Mouse (Mus musculus) limb, embryonic 12.5 days (tissue): ENCODE measurements at regions not wholly inside any gene's neighbourhood (a gene's known extent, or its start where the extent isn't known, plus 50 kb on each side); places are given as distances from the start of the nearest gene placed in this dataset.

Source experiments
- ATAC-seq: fragments of 200-750 bp; cut with Nextera tagmentation; 2 replicates; pipeline ENCODE4 v1.8.0; 2017; ENCODE audit warnings: low read depth, moderate TSS enrichment; ENCODE audit not compliant: insufficient number of reproducible peaks, insufficient read depth, low FRiP score, low TSS enrichment
- H3K27ac ChIP-seq: fragments of 300-500 bp; sonication (generic); 2 replicates; pipeline ENCODE4 v1.5.1; 2016; ENCODE audit warnings: mild to moderate bottlenecking, moderate library complexity
- H3K27me3 ChIP-seq: fragments of 300-500 bp; sonication (generic); 2 replicates; pipeline ENCODE4 v1.6.1; 2016; ENCODE audit warnings: mild to moderate bottlenecking, moderate library complexity
- H3K36me3 ChIP-seq: fragments of 300-500 bp; sonication (generic); 2 replicates; pipeline ENCODE4 v1.6.1; 2016; ENCODE audit warnings: mild to moderate bottlenecking, moderate library complexity
- H3K4me1 ChIP-seq: fragments of 300-500 bp; sonication (generic); replicated peaks from 2 replicates; pipeline ENCODE4 v1.6.1; 2016
- H3K4me2 ChIP-seq: fragments of 300-500 bp; sonication (generic); 2 replicates; pipeline ENCODE4 v1.6.1; 2016; ENCODE audit warnings: mild to moderate bottlenecking, moderate library complexity
- H3K4me3 ChIP-seq: fragments of 300-500 bp; sonication (generic); replicated peaks from 2 replicates; pipeline ENCODE4 v1.5.1; 2016; ENCODE audit warnings: mild to moderate bottlenecking
- H3K9ac ChIP-seq: fragments of 300-500 bp; sonication (generic); replicated peaks from 2 replicates; pipeline ENCODE4 v1.6.1; 2016; ENCODE audit warnings: mild to moderate bottlenecking, moderate library complexity
- H3K9me3 ChIP-seq: fragments of 300-500 bp; sonication (generic); 2 replicates; pipeline ENCODE4 v1.6.1; 2016; ENCODE audit warnings: mild to moderate bottlenecking, moderate library complexity
- WGBS: fragments of 180-500 bp; shearing (Covaris S2); methylation state at CpG from one replicate; pipeline ENCODE4 v1.1.7; 2016; 5-methylcytosine and 5-hydroxymethylcytosine counted together

DNA sequence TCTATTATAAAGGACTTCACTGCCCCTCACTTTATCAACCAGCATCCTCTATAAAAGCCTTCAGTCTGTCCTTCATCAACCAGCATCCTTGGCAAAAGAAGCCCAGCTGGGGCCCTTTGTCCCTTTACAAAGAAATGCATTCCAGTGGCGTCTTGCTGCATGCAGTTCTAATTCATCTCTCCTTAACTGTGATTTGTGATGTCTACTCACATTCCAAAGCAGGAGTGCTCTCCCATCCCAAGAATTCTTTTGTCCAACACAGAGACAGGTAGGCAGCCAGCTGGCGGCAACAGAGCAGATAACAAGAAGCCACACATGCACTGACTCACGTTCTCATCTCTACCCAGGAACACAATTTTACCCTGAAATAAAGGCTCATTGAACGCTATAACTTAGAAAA lies 323.9 kb upstream of the Adgrl2 start:
- ATAC-seq, result no peak
- H3K36me3 ChIP-seq, result no peaks in the 10 kb centered on the region

DNA sequence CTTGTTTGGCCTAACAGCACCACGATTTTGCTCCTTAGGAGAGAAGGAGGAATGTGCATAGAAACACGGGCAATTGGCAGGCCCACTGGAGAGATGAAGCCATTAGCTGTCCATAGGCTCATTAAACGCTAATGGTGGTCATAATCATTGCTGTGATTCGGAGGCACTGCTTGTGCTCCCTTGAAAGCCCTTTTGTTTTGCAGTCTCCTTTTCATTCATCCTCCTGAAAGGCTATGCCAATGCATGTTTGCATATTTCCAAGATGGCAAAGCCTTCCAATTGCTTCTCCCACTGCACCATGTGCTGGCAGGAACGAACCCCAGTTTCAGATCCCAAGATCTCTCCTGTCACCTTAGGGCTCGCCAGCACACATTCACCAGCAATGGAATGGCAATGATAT lies 322.9 kb upstream of the Adgrl2 start:
- no peak overlapping the region for H3K4me2 ChIP-seq
- H3K27me3 ChIP-seq, result 0 out of 2 replicates have a peak, but pooled peaks cover 1% of the 10 kb centered on the region
- H3K36me3 ChIP-seq, result no peaks in the 10 kb centered on the region
- H3K27ac ChIP-seq, result no peak overlapping the region
- 78% methylated on average over 6 of the region's 6 CpGs for WGBS
- no peak overlapping the region for H3K4me3 ChIP-seq
- H3K9me3 ChIP-seq, result no peaks in the 10 kb centered on the region
- H3K9ac ChIP-seq, result no peak overlapping the region
- no peaks in the 10 kb centered on the region for H3K4me1 ChIP-seq
- no peak for ATAC-seq

More for the DNA sequence above, 323.9 kb upstream of the Adgrl2 start:
- no peak overlapping the region for H3K4me3 ChIP-seq
- no peaks in the 10 kb centered on the region for H3K9me3 ChIP-seq
- 75% methylated on average over 4 of the region's 4 CpGs for WGBS
- H3K4me2 ChIP-seq, result no peak overlapping the region
- peaks cover 3% of the 10 kb centered on the region for H3K27me3 ChIP-seq
- no peaks in the 10 kb centered on the region for H3K4me1 ChIP-seq
- no peak overlapping the region for H3K9ac ChIP-seq
- H3K27ac ChIP-seq, result no peak overlapping the region

DNA sequence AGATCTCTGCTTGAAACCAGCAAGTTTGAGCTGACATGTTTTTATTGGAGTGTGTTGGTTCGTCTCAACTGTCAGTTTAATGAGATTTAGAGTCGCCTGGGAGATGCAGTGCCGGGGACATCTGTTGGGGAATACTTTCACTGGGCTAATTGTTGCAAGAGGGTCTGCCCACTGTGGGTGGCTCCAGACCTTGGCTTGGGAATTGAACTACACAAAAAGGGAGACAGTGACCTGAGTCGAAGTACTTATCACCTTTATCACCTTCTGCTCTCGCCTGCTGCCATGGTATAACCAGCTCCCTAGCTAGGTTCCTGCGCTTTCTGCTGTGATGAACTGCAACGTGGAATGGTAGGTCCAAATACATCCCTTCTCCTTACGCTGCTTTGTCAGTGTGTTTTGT lies 321.2 kb upstream of the Adgrl2 start:
- Histone ChIP-seq H3K36me3 (no peaks in the 10 kb centered on the region), H3K4me3 (no peak overlapping the region), H3K27ac (no peak overlapping the region), H3K27me3 (0 out of 2 replicates have a peak, but pooled peaks cover 3% of the 10 kb centered on the region), H3K4me2 (no peak overlapping the region), H3K4me1 (no peaks in the 10 kb centered on the region), H3K9ac (no peak overlapping the region), H3K9me3 (no peaks in the 10 kb centered on the region)
- WGBS, result 73% methylated on average over 8 of the region's 8 CpGs
- no peak for ATAC-seq

DNA sequence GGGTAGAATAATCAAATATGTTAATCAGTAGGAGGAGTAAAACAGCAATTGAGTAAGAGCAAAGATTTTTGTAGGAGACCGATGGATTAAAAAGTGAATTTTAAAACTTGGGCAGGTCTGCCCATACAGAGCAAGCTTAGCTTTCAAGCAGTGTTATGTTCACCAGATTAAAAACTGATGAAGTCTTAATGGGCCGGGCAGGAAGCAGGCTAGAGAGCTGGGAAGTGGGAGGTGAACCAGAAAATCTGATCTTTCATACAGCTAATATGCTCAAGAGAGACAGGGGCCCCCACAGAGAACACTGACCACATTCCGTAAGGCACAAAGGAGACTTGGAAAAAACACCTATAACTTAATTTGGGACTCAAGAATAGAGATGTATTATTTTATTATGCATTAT lies 316.4 kb upstream of the Adgrl2 start:
- no peak overlapping the region for H3K9ac ChIP-seq
- H3K27ac ChIP-seq, result no peak overlapping the region

DNA sequence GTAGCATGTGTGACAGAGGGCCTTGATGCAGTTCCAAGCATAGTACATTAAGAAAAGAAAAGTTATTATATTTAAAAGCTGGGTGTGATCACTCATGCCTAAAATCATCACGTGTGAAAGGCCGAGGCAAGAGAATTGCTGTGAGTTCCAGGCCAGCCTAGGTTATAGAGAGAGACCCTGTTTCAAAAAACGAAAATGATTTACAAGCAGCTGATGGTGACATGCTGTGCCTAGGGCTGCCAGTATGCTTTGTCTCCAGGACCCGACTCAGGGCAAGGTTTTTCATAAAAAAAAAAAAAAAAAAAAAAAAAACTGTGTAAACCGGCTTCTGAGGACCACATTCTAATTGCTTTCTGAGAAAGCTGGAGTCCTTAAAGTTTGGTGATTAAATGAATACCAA lies 315.9 kb upstream of the Adgrl2 start:
- no peaks in the 10 kb centered on the region for H3K36me3 ChIP-seq
- no peak for ATAC-seq
- peaks cover 13% of the 10 kb centered on the region for H3K4me1 ChIP-seq
- WGBS, result 17% methylated on average over 5 of the region's 5 CpGs
- no peak overlapping the region for H3K27ac ChIP-seq
- peaks cover 7% of the 10 kb centered on the region; the same call in 1 of the 2 replicates for H3K27me3 ChIP-seq
- no peak overlapping the region for H3K4me2 ChIP-seq
- no peak overlapping the region for H3K4me3 ChIP-seq
- H3K9ac ChIP-seq, result no peak overlapping the region
- no peaks in the 10 kb centered on the region for H3K9me3 ChIP-seq

More for the DNA sequence above, 316.4 kb upstream of the Adgrl2 start:
- no peaks in the 10 kb centered on the region for H3K9me3 ChIP-seq
- H3K27me3 ChIP-seq, result peaks cover 7% of the 10 kb centered on the region; the same call in 1 of the 2 replicates
- 42% methylated on average over 3 of the region's 3 CpGs for WGBS
- H3K36me3 ChIP-seq, result no peaks in the 10 kb centered on the region
- peaks cover 13% of the 10 kb centered on the region for H3K4me1 ChIP-seq
- ATAC-seq, result no peak
- no peak overlapping the region for H3K4me3 ChIP-seq
- H3K4me2 ChIP-seq, result no peak overlapping the region

DNA sequence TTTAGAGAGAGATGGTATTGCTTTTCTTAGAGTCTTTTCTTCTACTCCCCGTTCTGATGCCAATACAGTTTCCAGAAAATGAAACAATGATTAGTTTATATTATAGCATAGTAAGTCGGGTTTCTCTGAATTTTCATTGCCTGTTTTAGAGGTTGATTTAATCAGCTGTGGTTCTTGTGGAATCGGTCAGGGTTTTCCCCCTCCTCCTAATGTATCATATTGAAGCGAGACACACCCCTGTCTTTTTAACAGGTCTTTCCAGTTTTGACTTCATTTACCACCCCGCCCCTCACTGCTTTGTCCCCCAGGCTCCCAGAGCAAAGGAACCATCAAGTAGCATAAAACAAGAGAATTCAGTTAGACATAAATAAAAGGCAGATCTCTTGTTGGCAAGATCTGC lies 315.1 kb upstream of the Adgrl2 start:
- no peak overlapping the region for H3K4me3 ChIP-seq
- no peak for ATAC-seq
- no peak overlapping the region for H3K27ac ChIP-seq
- H3K9me3 ChIP-seq, result no peaks in the 10 kb centered on the region
- no peaks in the 10 kb centered on the region for H3K36me3 ChIP-seq
- peaks cover 13% of the 10 kb centered on the region for H3K4me1 ChIP-seq
- WGBS, result 44% methylated on average over 5 of the region's 5 CpGs
- peaks cover 7% of the 10 kb centered on the region; the same call in 1 of the 2 replicates for H3K27me3 ChIP-seq
- H3K4me2 ChIP-seq, result no peak overlapping the region
- no peak overlapping the region for H3K9ac ChIP-seq

DNA sequence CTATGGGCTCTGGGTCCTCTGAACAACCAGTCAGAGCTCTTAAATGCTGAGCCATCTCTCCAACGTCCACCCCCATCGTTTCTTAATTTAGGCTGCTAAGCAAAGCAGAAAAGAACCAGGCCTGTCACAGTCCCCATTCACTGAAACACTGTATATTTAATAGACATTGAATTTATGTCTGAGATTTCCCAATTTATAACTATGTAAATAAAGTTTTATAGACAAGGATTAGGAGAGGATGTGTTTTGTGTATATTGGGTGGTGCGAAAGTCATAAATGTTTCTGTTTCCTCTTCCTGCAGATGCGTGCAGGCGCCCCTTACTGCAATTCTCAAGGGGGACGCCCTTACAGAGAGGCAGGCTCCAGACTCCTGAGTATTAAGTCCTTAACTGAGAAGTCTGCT lies 314.7 kb upstream of the Adgrl2 start:
- ATAC-seq, result no peak
- no peak overlapping the region for H3K4me2 ChIP-seq
- H3K4me1 ChIP-seq, result peaks cover 13% of the 10 kb centered on the region
- H3K27ac ChIP-seq, result no peak overlapping the region
- no peak overlapping the region for H3K9ac ChIP-seq
- WGBS, result 22% methylated on average over 6 of the region's 6 CpGs
- no peaks in the 10 kb centered on the region for H3K36me3 ChIP-seq
- H3K27me3 ChIP-seq, result peaks cover 7% of the 10 kb centered on the region; the same call in 1 of the 2 replicates
- no peaks in the 10 kb centered on the region for H3K9me3 ChIP-seq
- H3K4me3 ChIP-seq, result no peak overlapping the region

DNA sequence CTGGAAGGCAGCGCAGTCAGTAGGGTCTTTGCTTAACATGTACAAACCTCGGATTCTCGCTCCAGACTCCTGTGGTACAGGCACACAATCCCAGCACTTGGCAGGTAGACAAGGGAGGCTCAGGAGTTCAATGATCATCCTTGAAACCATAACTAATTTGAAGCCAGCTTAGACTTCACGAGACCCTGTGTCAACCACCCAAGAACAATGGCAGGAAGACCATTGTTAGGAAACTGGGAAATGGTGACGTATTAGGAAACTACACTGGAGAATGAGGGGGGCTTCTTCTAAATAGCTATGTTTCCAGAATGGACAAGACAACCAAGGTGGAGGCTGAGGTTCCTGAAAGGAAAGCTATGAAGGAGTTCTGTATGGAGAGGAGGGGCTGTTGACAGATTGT lies 313.1 kb upstream of the Adgrl2 start:
- peaks cover 13% of the 10 kb centered on the region for H3K4me1 ChIP-seq
- no peaks in the 10 kb centered on the region for H3K36me3 ChIP-seq
- 91% methylated on average over 5 of the region's 5 CpGs for WGBS
- H3K27me3 ChIP-seq, result peaks cover 11% of the 10 kb centered on the region; the same call in 1 of the 2 replicates
- H3K27ac ChIP-seq, result no peak overlapping the region
- H3K9me3 ChIP-seq, result no peaks in the 10 kb centered on the region
- no peak overlapping the region for H3K4me3 ChIP-seq
- no peak for ATAC-seq
- H3K9ac ChIP-seq, result no peak overlapping the region
- H3K4me2 ChIP-seq, result no peak overlapping the region

DNA sequence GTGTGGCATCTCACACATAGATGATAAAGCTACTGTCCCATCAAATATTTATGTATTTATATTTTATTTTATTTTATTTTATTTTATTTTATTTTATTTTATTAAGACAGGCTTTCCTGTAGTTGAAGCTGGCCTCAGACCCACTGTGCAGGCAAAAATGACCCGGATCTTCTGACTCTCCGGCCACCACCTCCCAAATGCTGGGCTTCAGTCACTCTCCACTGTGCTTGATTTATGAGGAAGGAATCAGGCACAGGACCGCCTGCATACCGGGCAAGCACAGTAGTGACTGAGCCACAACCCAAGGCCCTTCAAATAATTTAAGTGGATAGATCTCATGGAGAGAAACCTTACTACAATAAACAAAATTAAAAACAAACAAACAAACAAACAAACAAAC lies 309.6 kb upstream of the Adgrl2 start:
- H3K27ac ChIP-seq, result no peak overlapping the region
- no peaks in the 10 kb centered on the region for H3K9me3 ChIP-seq
- peaks cover 8% of the 10 kb centered on the region; the same call in 1 of the 2 replicates for H3K27me3 ChIP-seq
- WGBS, result 31% methylated on average over 4 of the region's 4 CpGs
- no peaks in the 10 kb centered on the region for H3K36me3 ChIP-seq
- H3K9ac ChIP-seq, result no peak overlapping the region
- peaks cover 18% of the 10 kb centered on the region for H3K4me1 ChIP-seq
- H3K4me3 ChIP-seq, result no peak overlapping the region
- ATAC-seq, result no peak
- H3K4me2 ChIP-seq, result no peak overlapping the region

DNA sequence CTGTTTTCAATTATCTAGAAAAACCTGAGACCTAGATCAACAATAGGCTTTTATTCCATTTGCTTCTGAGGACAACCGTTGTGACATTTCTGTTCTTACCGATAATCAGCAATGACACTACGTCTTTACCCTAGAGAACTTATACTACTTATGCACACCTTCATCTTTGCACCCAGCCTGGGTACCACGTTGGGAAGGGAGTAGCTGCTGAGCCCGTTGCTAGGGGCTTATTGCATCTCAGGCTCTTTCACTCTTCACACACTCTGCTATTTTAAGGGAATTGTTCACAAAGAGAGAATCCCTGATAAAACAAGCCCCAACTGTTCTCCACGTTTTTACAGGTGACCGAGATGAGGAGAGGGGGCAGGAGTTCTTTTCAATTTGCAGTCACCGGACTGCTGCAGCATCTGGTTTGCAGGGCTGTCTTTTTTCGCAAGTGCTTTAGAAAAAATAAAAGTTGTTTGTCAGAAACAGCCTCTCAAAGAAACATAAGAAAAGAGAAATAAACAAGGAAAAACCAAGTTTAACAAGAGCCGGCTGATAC lies 306.1 kb upstream of the Adgrl2 start:
- H3K4me3 ChIP-seq, result no peak overlapping the region
- H3K9me3 ChIP-seq, result no peaks in the 10 kb centered on the region
- no peak for ATAC-seq
- H3K9ac ChIP-seq, result no peak overlapping the region
- H3K4me2 ChIP-seq, result no peak overlapping the region
- H3K4me1 ChIP-seq, result peaks cover 11% of the 10 kb centered on the region
- H3K27me3 ChIP-seq, result 0 out of 2 replicates have a peak, but pooled peaks cover 4% of the 10 kb centered on the region
- no peaks in the 10 kb centered on the region for H3K36me3 ChIP-seq
- H3K27ac ChIP-seq, result no peak overlapping the region
- 56% methylated on average over 10 of the region's 10 CpGs for WGBS

DNA sequence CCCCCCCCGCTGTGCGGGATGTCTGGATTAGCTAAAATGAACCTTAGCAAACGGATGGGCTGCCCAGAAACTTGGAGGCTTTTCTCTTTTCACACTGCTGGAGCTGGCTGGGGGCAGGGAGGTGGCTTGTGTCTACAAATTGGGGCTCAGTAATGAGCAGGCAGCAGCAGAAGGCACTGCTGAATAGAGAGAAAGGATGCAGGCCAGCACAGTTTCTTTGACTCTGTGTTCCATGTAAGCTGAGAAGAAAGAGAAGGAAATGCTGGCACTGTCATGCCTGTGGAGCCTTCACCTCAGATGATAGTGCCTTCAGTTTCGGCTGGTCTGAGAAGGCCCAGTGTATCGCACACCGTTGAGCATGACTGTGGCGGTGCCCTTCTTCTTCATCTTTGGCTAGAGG lies 305.6 kb upstream of the Adgrl2 start:
- Histone ChIP-seq H3K9me3 (no peaks in the 10 kb centered on the region), H3K4me3 (no peak overlapping the region), H3K27me3 (0 out of 2 replicates have a peak, but pooled peaks cover 4% of the 10 kb centered on the region), H3K4me2 (no peak overlapping the region), H3K9ac (no peak overlapping the region), H3K4me1 (peaks cover 11% of the 10 kb centered on the region), H3K36me3 (no peaks in the 10 kb centered on the region), H3K27ac (no peak overlapping the region)
- ATAC-seq, result no peak
- 55% methylated on average over 6 of the region's 7 CpGs for WGBS

DNA sequence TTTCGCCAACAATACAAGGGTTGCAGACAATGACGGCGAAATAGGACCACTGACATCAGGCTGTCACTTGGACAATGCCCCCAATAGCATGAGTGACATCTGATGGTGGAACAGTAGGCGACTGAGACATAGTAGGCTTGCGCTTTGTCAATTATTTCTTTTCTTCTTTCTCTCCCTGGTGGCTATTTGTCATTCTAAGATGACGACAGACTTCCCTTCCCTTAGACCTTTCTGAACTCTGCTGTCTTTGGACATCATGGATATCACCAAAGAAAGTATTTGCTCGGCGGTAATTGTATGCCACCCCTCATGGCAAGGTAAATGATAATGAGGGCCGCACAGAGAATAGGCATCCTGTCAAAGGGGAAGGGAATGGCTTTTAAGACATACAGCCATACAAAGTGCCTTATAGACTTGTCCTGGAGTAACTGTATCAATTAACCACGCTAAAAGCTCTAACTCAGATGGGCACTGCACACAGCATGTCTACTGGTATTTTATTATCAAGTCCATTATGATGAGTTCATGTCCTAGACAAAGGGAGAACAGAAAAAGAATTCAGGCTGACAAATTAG lies 305.0 kb upstream of the Adgrl2 start:
- H3K9ac ChIP-seq, result no peak overlapping the region
- peaks cover 11% of the 10 kb centered on the region for H3K4me1 ChIP-seq
- no peaks in the 10 kb centered on the region for H3K36me3 ChIP-seq
- H3K9me3 ChIP-seq, result no peaks in the 10 kb centered on the region
- no peak overlapping the region for H3K27ac ChIP-seq
- H3K27me3 ChIP-seq, result peaks cover 9% of the 10 kb centered on the region; the same call in 1 of the 2 replicates
- WGBS, result 78% methylated on average over 10 of the region's 10 CpGs
- H3K4me3 ChIP-seq, result no peak overlapping the region
- no peak overlapping the region for H3K4me2 ChIP-seq
- ATAC-seq, result no peak
